Mouse (Mus musculus) embryonic fibroblast, embryonic 13.5 days (primary cell): ENCODE data around the gene Prss46.

Experiments
- CTCF ChIP-seq: IDR thresholded peaks from 2 replicates; pipeline ENCODE4 v1.5.1; 2011; ENCODE audit warnings: mild to moderate bottlenecking, control low read depth, low read length, moderate library complexity, borderline replicate concordance; ENCODE audit not compliant: insufficient read depth
- POLR2A ChIP-seq: IDR thresholded peaks from 2 replicates; pipeline ENCODE4 v1.6.1; 2011; ENCODE audit warnings: low read depth, mild to moderate bottlenecking, control low read depth, low read length, moderate library complexity

DNA sequence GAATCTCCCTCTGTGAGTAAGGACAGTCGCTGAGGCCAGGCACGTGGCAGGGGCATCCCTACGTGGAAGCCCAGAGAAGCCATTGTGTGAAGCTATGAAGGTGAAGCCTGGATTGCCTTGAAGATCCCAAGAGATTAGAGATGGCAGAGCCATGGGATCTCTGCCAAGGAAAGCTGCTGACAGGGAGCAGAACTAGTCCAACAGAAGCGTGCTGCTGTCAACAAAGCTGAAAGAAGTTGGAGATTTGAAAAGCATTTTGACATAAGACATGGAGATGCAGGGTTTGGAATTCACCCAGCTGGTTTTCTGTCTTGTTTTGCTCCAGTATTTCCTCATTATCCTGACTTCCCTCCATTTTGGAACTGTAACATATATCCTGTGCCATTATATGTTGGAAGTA is 58.0 kb downstream of the Prss46 start:
- TF ChIP-seq CTCF (no peak), POLR2A (no peak)
